Mouse (Mus musculus): Measurements from ENCODE around the gene 1110002E22Rik.

- no peak for TF ChIP-seq CTCF (IDR thresholded peaks at IDR 0.05 in 2 of 3, conservative IDR thresholded peaks at IDR 0.05 in 1 of 3; ENCODE audit: control insufficient read depth in 1 of 3, insufficient read depth in 1 of 3, low read depth in 2 of 3, low read length in 3 of 3, poor library complexity in 1 of 3, severe bottlenecking in 1 of 3)
- TF ChIP-seq USF2 (IDR thresholded peaks at IDR 0.05; ENCODE audit: borderline replicate concordance in 1 of 2, insufficient read depth in 1 of 2, low read depth in 1 of 2, low read length in 2 of 2) = no peak
- TF ChIP-seq MAFK (IDR thresholded peaks at IDR 0.05; ENCODE audit: borderline replicate concordance, low read depth, low read length) = no peak
- TF ChIP-seq HCFC1 (IDR thresholded peaks at IDR 0.05; ENCODE audit: low read depth, low read length) = no peak
- TF ChIP-seq MYC (IDR thresholded peaks at IDR 0.05; ENCODE audit: low read depth, low read length) = no peak
- no peak for TF ChIP-seq NELFE (IDR thresholded peaks at IDR 0.05; ENCODE audit: low read depth, low read length)
- TF ChIP-seq EP300 (IDR thresholded peaks at IDR 0.05; ENCODE audit: low read depth in 1 of 2, low read length in 2 of 2) = no peak
- no peak for TF ChIP-seq POLR2AphosphoS2 (IDR thresholded peaks at IDR 0.05; ENCODE audit: low read length)
- no peak for TF ChIP-seq GABPA (IDR thresholded peaks at IDR 0.05; ENCODE audit: low read depth, low read length)
- no peak for TF ChIP-seq SMC3 (IDR thresholded peaks at IDR 0.05; ENCODE audit: low read depth, low read length)
- TF ChIP-seq ETS1 (IDR thresholded peaks at IDR 0.05; ENCODE audit: low read depth, low read length) = no peak
Measured at GRCm38 (mm10) chr3:138043316-138043715, 21.5 kb upstream of the 1110002E22Rik start.

Measured in MEL (cell line).